Mouse (Mus musculus): ENCODE results near the gene Nkx6-2. TPM values are rescaled to one million over a fixed set of nuclear protein-coding genes. Genes with fewer than 3 reads are reported as not detected.

Nkx6-2 gene
- polyA plus RNA-seq, 1 experiment from 2014 or later = not detected

DNA sequence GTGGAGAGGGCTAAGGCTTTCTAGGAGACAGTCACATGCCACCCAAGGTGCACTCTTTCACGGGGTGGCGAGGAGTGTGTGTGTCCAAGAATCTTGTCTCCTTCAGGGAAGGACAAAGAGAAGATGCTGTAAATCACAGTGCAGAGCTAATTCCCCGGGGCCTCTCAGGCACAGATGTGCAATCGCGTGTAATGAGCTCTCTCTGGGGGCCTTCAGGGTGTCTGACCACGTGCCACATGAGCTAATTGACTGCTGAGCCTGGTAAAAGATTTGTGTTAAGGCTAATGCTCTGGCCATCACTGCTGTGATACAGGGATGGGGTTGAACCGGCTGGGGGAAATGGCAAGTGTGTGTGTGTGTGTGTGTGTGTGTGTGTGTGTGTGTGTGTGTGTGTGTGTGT lies 5.3 kb upstream of the Nkx6-2 start:
- H3K4me3 ChIP-seq (ENCODE audit: low read depth, low read length) = no peak overlapping the region
- no peak overlapping the region for H3K4me2 ChIP-seq (ENCODE audit: low read depth, low read length)
- no peak overlapping the region for H3K9ac ChIP-seq (ENCODE audit: low read depth, low read length)
- ATAC-seq (ENCODE audit: low read depth) = no peak
- H3K36me3 ChIP-seq (ENCODE audit: control insufficient read depth, insufficient read depth) = no peaks in the 10 kb centered on the region
- no peaks in the 10 kb centered on the region for H3K4me1 ChIP-seq (ENCODE audit: control insufficient read depth, low read depth, low read length)
- H3K27ac ChIP-seq (ENCODE audit: low read length) = no peak overlapping the region
- H3K9me3 ChIP-seq (replicated peaks; ENCODE audit: control insufficient read depth, low read length) = no peaks in the 10 kb centered on the region
- 39% methylated on average over 7 of the region's 7 CpGs for WGBS (ENCODE audit: insufficient replicate concordance)
- H3K27me3 ChIP-seq (ENCODE audit: control insufficient read depth, insufficient read depth, low read depth, low read length) = peaks cover 47% of the 10 kb centered on the region

DNA sequence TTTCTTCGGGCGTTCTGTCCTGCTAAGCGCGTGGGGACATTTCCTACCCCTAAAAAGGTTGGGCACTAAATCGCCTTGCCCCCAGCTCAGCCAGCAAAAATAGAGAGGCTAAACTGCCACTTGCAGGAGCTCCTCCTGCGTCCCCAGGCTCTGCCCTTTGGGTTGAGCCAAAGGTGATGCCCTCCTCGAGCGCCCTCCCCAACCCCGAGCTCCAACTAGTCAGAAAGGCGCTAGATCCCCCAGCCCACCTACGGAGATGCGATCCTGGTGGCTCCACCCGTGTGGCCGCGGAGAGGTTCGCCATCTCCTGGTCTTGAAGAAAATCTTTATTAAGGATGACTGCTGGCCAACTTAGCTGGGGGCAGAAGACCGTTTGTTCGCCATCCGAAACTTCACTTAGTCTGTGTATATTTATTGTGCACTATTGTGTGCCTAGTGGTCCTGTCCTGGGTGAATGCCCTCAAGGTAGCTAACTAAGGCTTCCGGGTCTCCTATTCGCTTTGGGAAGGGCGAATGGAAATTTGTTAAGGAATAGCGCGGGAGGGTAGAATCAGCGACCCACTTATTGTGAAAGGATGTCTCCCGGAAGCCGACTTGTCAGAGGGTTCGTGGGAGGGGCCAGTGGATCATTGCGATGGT lies 2.7 kb upstream of the Nkx6-2 start:
- no peaks in the 10 kb centered on the region for H3K4me1 ChIP-seq (ENCODE audit: control insufficient read depth, low read depth, low read length)
- H3K9me3 ChIP-seq (replicated peaks; ENCODE audit: control insufficient read depth, low read length) = no peaks in the 10 kb centered on the region
- ATAC-seq (ENCODE audit: low read depth) = no peak
- no peak overlapping the region for H3K9ac ChIP-seq (ENCODE audit: low read depth, low read length)
- no peak overlapping the region for H3K27ac ChIP-seq (ENCODE audit: low read length)
- 4% methylated on average over 29 of the region's 29 CpGs for WGBS (ENCODE audit: insufficient replicate concordance)
- H3K27me3 ChIP-seq (ENCODE audit: control insufficient read depth, insufficient read depth, low read depth, low read length) = peaks cover 74% of the 10 kb centered on the region
- no peak overlapping the region for H3K4me2 ChIP-seq (ENCODE audit: low read depth, low read length)
- no peak overlapping the region for H3K4me3 ChIP-seq (ENCODE audit: low read depth, low read length)
- H3K36me3 ChIP-seq (ENCODE audit: control insufficient read depth, insufficient read depth) = no peaks in the 10 kb centered on the region

DNA sequence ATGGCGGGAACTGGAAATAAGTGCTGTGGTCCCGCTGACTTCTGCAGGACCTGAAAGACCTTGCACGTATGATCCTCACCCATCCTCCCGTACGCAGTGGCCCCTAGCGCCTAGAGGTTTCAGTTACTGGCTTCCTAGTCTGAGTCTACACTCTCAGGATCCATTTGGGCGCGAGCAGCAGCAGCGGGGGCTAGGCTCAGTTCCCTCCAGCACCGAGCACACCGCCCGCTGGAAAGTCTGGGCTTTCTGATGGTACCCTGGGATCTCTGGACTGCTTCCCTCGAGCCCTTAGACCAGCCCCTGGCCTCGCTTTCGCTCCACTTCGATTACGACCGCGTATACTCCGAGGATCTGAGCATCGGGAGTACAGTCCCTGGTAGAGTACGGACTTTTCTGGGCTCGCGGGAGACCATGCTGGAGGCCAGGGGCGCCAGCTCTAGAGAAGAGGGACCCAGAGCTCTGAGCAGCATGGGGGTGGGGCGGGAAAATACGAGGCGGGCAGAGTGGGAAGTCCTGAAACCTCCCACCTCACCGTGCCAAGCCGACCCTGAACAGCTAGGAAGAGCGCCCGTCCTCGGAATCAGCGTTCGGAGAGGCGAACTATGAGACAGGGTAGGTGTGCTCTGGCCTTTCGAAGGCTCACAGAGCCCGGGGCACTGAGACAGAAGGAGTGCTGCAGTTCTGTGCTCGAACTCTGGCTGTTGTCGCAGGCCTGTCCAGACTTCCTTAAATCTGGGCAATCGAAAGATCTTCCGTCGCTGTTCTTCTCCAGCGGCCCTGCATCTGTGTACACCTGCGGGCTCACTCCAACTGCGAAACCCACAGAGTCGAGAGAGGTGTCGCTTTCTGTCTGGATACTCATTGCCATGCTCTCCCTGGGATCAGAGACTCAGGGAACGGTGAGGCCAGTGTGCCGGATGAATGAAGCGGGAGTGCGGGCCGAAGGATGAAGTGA lies 1.9 kb upstream of the Nkx6-2 start:
- Histone ChIP-seq H3K9ac (ENCODE audit: low read depth, low read length) (no peak overlapping the region), H3K4me3 (ENCODE audit: low read depth, low read length) (0 out of 2 replicates have a peak overlapping the region, but pooled peaks have one; percentile 2), H3K4me1 (ENCODE audit: control insufficient read depth, low read depth, low read length) (no peaks in the 10 kb centered on the region), H3K9me3 (replicated peaks; ENCODE audit: control insufficient read depth, low read length) (no peaks in the 10 kb centered on the region), H3K4me2 (ENCODE audit: low read depth, low read length) (no peak overlapping the region), H3K27me3 (ENCODE audit: control insufficient read depth, insufficient read depth, low read depth, low read length) (peaks cover 81% of the 10 kb centered on the region), H3K27ac (ENCODE audit: low read length) (no peak overlapping the region), H3K36me3 (ENCODE audit: control insufficient read depth, insufficient read depth) (no peaks in the 10 kb centered on the region)
- 1% methylated on average over 53 of the region's 53 CpGs for WGBS (ENCODE audit: insufficient replicate concordance)
- no peak for ATAC-seq (ENCODE audit: low read depth)

DNA sequence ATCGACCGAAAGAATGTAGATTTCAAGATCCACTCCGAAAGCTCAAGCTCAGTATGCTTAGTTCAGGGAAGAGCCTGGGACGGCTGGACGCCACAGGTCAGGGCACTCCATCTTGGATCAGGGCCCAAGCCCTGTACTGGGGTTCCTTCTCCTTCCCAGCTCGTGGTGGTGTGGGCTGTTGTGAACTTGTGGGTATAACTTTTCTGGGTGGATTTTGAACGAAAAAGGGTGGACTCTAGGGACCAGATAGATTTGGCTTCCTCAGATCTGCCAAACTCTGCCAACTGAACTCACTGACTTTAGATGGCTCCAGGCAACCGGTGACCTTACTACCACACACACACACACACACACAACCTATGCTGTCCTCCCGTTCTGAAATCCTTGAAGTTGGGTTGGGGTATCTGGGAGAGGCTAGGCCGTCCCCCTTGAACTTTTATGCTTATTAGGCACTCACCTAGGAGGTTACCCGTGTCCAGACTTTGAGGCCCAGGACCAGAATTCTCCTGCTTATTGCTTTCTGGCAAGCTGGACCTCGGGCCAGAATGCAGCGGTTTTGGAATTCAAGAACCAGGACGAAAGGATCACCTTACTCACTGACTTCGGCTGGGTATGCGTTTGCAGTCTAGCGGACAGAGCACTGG lies 619 bp upstream of the Nkx6-2 start:
- H3K9me3 ChIP-seq (replicated peaks; ENCODE audit: control insufficient read depth, low read length) = no peaks in the 10 kb centered on the region

DNA sequence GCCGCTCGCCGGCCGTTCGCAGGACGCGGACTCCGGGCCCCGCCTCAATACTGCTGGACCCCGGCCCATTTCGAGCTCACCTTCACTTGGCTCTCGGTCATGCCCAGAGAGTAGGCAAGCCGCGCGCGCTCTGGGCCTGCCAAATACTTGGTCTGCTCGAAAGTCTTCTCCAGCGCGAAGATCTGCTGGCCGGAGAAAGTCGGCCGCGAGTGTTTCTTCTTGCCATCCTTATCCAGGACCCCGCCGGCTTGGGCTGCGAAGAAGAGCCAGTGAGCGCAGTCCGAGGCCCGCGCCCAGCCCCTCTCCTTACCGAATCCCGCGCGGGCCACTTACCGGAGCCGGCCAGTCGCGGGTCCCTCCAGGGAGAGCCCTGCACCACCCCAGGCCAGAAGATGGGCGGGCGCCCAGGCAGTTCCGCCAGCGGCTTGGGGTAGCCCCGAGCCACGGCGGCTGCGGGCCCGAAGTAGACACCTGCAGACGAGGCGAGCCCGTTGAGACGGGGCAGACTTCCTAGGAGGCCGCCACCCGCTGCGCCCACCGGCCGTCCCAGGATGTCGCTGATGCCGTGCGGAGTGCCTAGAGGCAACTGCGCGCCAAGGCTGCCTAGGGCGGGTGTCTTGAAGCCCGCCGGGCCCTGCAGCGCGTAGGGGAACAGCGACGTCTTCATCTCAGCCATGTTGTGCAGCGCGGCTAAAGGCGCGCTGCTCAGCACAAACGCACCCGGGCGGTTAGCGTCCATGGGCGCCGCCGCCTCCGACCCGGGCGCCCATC lies 611 bp downstream of the Nkx6-2 start:
- WGBS (ENCODE audit: insufficient replicate concordance) = 1% methylated on average over 74 of the region's 82 CpGs
- Histone ChIP-seq H3K36me3 (ENCODE audit: control insufficient read depth, insufficient read depth) (no peaks in the 10 kb centered on the region), H3K9ac (ENCODE audit: low read depth, low read length) (no peak overlapping the region), H3K4me2 (ENCODE audit: low read depth, low read length) (no peak overlapping the region; the same call in 1 of the 2 replicates), H3K4me1 (ENCODE audit: control insufficient read depth, low read depth, low read length) (no peaks in the 10 kb centered on the region), H3K27me3 (ENCODE audit: control insufficient read depth, insufficient read depth, low read depth, low read length) (peaks cover 82% of the 10 kb centered on the region), H3K27ac (ENCODE audit: low read length) (no peak overlapping the region), H3K9me3 (replicated peaks; ENCODE audit: control insufficient read depth, low read length) (no peaks in the 10 kb centered on the region), H3K4me3 (ENCODE audit: low read depth, low read length) (peak overlapping the region; percentile 23)
- no peak for ATAC-seq (ENCODE audit: low read depth)

More for the DNA sequence above, 619 bp upstream of the Nkx6-2 start:
- no peak for ATAC-seq (ENCODE audit: low read depth)
- no peak overlapping the region for H3K27ac ChIP-seq (ENCODE audit: low read length)
- H3K4me2 ChIP-seq (ENCODE audit: low read depth, low read length) = no peak overlapping the region
- H3K36me3 ChIP-seq (ENCODE audit: control insufficient read depth, insufficient read depth) = no peaks in the 10 kb centered on the region
- H3K9ac ChIP-seq (ENCODE audit: low read depth, low read length) = no peak overlapping the region
- WGBS (ENCODE audit: insufficient replicate concordance) = 14% methylated on average over 17 of the region's 17 CpGs
- H3K27me3 ChIP-seq (ENCODE audit: control insufficient read depth, insufficient read depth, low read depth, low read length) = peaks cover 89% of the 10 kb centered on the region
- no peaks in the 10 kb centered on the region for H3K4me1 ChIP-seq (ENCODE audit: control insufficient read depth, low read depth, low read length)
- no peak overlapping the region for H3K4me3 ChIP-seq (ENCODE audit: low read depth, low read length)

DNA sequence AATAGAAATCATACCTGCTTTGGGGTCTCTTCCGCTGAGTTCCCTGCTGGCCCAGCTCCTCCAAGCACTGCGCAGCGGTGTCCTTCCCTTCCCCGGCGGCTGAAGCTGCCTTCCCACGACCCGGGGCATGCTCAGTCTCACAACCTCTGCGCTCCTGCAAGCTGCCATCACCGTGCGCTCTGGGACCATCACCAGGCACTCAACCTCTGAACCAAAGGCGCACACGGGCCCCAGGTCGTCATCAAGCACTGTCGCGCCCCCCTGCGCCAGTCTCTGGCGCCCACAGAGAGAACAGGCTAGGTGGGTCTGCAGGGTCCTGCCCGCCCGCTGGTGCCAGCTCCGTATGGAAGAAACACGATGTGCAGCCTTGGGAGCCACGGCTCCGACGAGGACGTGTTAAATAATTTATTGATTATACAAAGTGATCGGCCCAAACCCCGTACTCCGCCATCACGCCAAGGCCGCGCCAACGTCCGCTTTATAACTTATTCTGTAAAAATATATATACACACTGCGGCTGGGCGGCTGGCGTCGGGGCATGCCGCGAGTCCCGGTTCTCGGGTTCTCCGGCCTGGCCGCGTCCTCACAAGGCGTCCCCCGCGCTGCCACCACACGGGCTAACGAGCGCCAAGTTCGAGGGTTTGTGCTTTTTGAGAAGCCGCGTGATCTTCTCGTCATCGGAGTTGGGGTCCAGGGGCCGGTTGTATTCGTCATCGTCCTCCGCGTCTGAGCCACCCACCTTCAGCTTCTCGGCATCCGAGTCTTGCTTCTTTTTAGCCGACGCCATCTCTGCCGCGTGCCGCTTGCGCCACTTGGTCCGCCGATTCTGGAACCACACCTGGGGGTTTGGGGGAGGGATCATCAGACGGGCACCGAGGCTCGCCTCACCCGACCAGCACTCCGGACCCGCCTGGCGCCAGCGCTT lies 1.5 kb downstream of the Nkx6-2 start:
- no peak for ATAC-seq (ENCODE audit: low read depth)
- Histone ChIP-seq H3K4me3 (ENCODE audit: low read depth, low read length) (no peak overlapping the region), H3K4me1 (ENCODE audit: control insufficient read depth, low read depth, low read length) (no peaks in the 10 kb centered on the region), H3K27ac (ENCODE audit: low read length) (no peak overlapping the region), H3K27me3 (ENCODE audit: control insufficient read depth, insufficient read depth, low read depth, low read length) (peaks cover 74% of the 10 kb centered on the region), H3K9ac (ENCODE audit: low read depth, low read length) (no peak overlapping the region), H3K4me2 (ENCODE audit: low read depth, low read length) (no peak overlapping the region), H3K9me3 (replicated peaks; ENCODE audit: control insufficient read depth, low read length) (no peaks in the 10 kb centered on the region), H3K36me3 (ENCODE audit: control insufficient read depth, insufficient read depth) (no peaks in the 10 kb centered on the region)
- 2% methylated on average over 78 of the region's 78 CpGs for WGBS (ENCODE audit: insufficient replicate concordance)

DNA sequence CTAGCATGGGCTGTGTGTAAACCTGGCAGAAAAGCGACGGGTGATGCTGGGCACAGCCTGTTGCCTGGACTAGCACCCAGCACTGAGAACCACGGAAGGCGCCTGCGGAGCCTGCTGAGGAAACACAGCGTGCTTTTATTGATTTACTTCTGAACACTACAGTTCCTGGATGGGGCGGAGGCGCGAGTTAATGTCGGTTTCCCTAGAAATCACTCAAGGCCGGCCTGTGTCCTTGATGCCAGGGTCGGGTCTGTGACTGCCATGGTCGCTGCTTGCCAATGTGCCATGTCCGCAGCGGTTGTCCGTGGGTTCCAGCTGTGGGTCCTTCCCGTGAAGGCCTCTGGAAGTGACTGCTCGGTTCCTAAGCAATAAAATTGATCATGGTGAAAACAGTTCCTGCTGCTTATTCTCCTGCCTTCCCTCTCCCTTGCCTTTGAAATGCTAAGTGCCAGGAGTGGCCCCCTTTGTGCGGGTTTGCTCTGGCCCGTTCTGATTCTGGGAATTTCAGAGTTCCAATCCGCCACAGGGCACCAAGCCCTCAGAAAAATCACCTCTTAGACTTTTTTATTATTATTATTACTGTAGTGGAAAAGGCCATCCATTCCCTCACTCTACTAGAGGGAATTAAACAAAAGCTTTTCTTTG lies 3.2 kb downstream of the Nkx6-2 start:
- H3K9me3 ChIP-seq (replicated peaks; ENCODE audit: control insufficient read depth, low read length) = no peaks in the 10 kb centered on the region
- no peak for ATAC-seq (ENCODE audit: low read depth)

More for the DNA sequence above, 3.2 kb downstream of the Nkx6-2 start:
- H3K27ac ChIP-seq (ENCODE audit: low read length) = no peak overlapping the region
- H3K4me1 ChIP-seq (ENCODE audit: control insufficient read depth, low read depth, low read length) = no peaks in the 10 kb centered on the region
- H3K9ac ChIP-seq (ENCODE audit: low read depth, low read length) = no peak overlapping the region
- no peak overlapping the region for H3K4me3 ChIP-seq (ENCODE audit: low read depth, low read length)
- no peaks in the 10 kb centered on the region; the same call in 1 of the 2 replicates for H3K36me3 ChIP-seq (ENCODE audit: control insufficient read depth, insufficient read depth)
- H3K27me3 ChIP-seq (ENCODE audit: control insufficient read depth, insufficient read depth, low read depth, low read length) = peaks cover 56% of the 10 kb centered on the region
- WGBS (ENCODE audit: insufficient replicate concordance) = 67% methylated on average over 21 of the region's 21 CpGs
- no peak overlapping the region for H3K4me2 ChIP-seq (ENCODE audit: low read depth, low read length)

All from liver, embryonic 16.5 days (tissue).